Mouse (Mus musculus): ENCODE data around the gene Cxcl10. TPM values are rescaled to one million over a fixed set of nuclear protein-coding genes. Genes with fewer than 3 reads are reported as not detected.
"Not testable (repeated sequence)": the region's sequence is repeated elsewhere in the genome, so short reads cannot be mapped to it uniquely, and the experiment has no call there.

Gene Cxcl10
- polyA plus RNA-seq, 1 experiment from 2014 or later, result 1.8 TPM

- H3K4me3 ChIP-seq (replicated peaks; ENCODE audit: low read length), result no peak overlapping the region
- H3K4me2 ChIP-seq (ENCODE audit: low read depth, low read length), result no peak overlapping the region
- no peaks in the 10 kb centered on the region for H3K36me3 ChIP-seq (ENCODE audit: control insufficient read depth, insufficient read depth, low read length)
- H3K9me3 ChIP-seq (replicated peaks; ENCODE audit: control insufficient read depth, low read length), result no peaks in the 10 kb centered on the region
- no peak overlapping the region for H3K27ac ChIP-seq (ENCODE audit: low read length)
- 17% methylated on average over 4 of the region's 4 CpGs for WGBS
- H3K4me1 ChIP-seq (ENCODE audit: control insufficient read depth, insufficient read depth, low read length), result no peaks in the 10 kb centered on the region
- no peaks in the 10 kb centered on the region for H3K27me3 ChIP-seq (ENCODE audit: control insufficient read depth, insufficient read depth, low read length)
- ATAC-seq (ENCODE audit: insufficient read depth, low FRiP score), result no peak
- H3K9ac ChIP-seq (ENCODE audit: low read length), result no peak overlapping the region
Observed at GRCm38 (mm10) chr5:92363179-92363578, 14.5 kb upstream of the Cxcl10 start.

- no peak overlapping the region for H3K4me2 ChIP-seq (ENCODE audit: low read depth, low read length)
- H3K4me3 ChIP-seq (replicated peaks; ENCODE audit: low read length), result no peak overlapping the region
- 72% methylated on average over 11 of the region's 11 CpGs for WGBS
- no peak overlapping the region for H3K9ac ChIP-seq (ENCODE audit: low read length)
- no peaks in the 10 kb centered on the region for H3K9me3 ChIP-seq (replicated peaks; ENCODE audit: control insufficient read depth, low read length)
- H3K4me1 ChIP-seq (ENCODE audit: control insufficient read depth, insufficient read depth, low read length), result no peaks in the 10 kb centered on the region
- ATAC-seq (ENCODE audit: insufficient read depth, low FRiP score), result no peak
- H3K27ac ChIP-seq (ENCODE audit: low read length), result no peak overlapping the region
- H3K36me3 ChIP-seq (ENCODE audit: control insufficient read depth, insufficient read depth, low read length), result no peaks in the 10 kb centered on the region
- no peaks in the 10 kb centered on the region for H3K27me3 ChIP-seq (ENCODE audit: control insufficient read depth, insufficient read depth, low read length)
Observed at GRCm38 (mm10) chr5:92358767-92359455, 10.2 kb upstream of the Cxcl10 start.

GRCm38 (mm10) chr5:92358033-92358432, 9.3 kb upstream of the Cxcl10 start:
- H3K27ac ChIP-seq (ENCODE audit: low read length), result no peak overlapping the region
- no peaks in the 10 kb centered on the region for H3K4me1 ChIP-seq (ENCODE audit: control insufficient read depth, insufficient read depth, low read length)
- H3K36me3 ChIP-seq (ENCODE audit: control insufficient read depth, insufficient read depth, low read length), result no peaks in the 10 kb centered on the region
- H3K4me2 ChIP-seq (ENCODE audit: low read depth, low read length), result no peak overlapping the region
- no peak overlapping the region for H3K9ac ChIP-seq (ENCODE audit: low read length)
- H3K27me3 ChIP-seq (ENCODE audit: control insufficient read depth, insufficient read depth, low read length), result no peaks in the 10 kb centered on the region
- no peak; the same call in 1 of the 2 replicates for ATAC-seq (ENCODE audit: insufficient read depth, low FRiP score)
- WGBS, result 10% methylated on average over 11 of the region's 12 CpGs
- H3K4me3 ChIP-seq (replicated peaks; ENCODE audit: low read length), result no peak overlapping the region
- H3K9me3 ChIP-seq (replicated peaks; ENCODE audit: control insufficient read depth, low read length), result no peaks in the 10 kb centered on the region

GRCm38 (mm10) chr5:92353517-92353916, 4.8 kb upstream of the Cxcl10 start:
- no peaks in the 10 kb centered on the region for H3K36me3 ChIP-seq (ENCODE audit: control insufficient read depth, insufficient read depth, low read length)
- ATAC-seq (ENCODE audit: insufficient read depth, low FRiP score), result no peak
- peak overlapping the region; percentile 37 for H3K4me3 ChIP-seq (replicated peaks; ENCODE audit: low read length)
- peak overlapping the region; percentile 43 for H3K4me2 ChIP-seq (ENCODE audit: low read depth, low read length)
- no peaks in the 10 kb centered on the region for H3K9me3 ChIP-seq (replicated peaks; ENCODE audit: control insufficient read depth, low read length)
- WGBS, result 34% methylated on average over 11 of the region's 11 CpGs
- 0 out of 2 replicates have a peak overlapping the region, but pooled peaks have one; percentile 49 for H3K9ac ChIP-seq (ENCODE audit: low read length)
- H3K4me1 ChIP-seq (ENCODE audit: control insufficient read depth, insufficient read depth, low read length), result peaks cover 1% of the 10 kb centered on the region; the same call in 1 of the 2 replicates
- no peaks in the 10 kb centered on the region for H3K27me3 ChIP-seq (ENCODE audit: control insufficient read depth, insufficient read depth, low read length)
- H3K27ac ChIP-seq (ENCODE audit: low read length), result no peak overlapping the region

GRCm38 (mm10) chr5:92352716-92353115, 4.0 kb upstream of the Cxcl10 start:
- not testable (repeated sequence) for H3K9ac ChIP-seq (ENCODE audit: low read length); H3K4me2 ChIP-seq (ENCODE audit: low read depth, low read length); H3K27ac ChIP-seq (ENCODE audit: low read length); ATAC-seq (ENCODE audit: insufficient read depth, low FRiP score); H3K4me1 ChIP-seq (ENCODE audit: control insufficient read depth, insufficient read depth, low read length); H3K36me3 ChIP-seq (ENCODE audit: control insufficient read depth, insufficient read depth, low read length); H3K9me3 ChIP-seq (replicated peaks; ENCODE audit: control insufficient read depth, low read length); H3K27me3 ChIP-seq (ENCODE audit: control insufficient read depth, insufficient read depth, low read length); H3K4me3 ChIP-seq (replicated peaks; ENCODE audit: low read length)
- WGBS, result 55% methylated on average over 4 of the region's 4 CpGs

- Histone ChIP-seq H3K4me1 (ENCODE audit: control insufficient read depth, insufficient read depth, low read length) (peaks cover 7% of the 10 kb centered on the region; the same call in 1 of the 2 replicates), H3K4me3 (replicated peaks; ENCODE audit: low read length) (no peak overlapping the region), H3K27ac (ENCODE audit: low read length) (no peak overlapping the region), H3K9ac (ENCODE audit: low read length) (no peak overlapping the region), H3K4me2 (ENCODE audit: low read depth, low read length) (no peak overlapping the region), H3K27me3 (ENCODE audit: control insufficient read depth, insufficient read depth, low read length) (no peaks in the 10 kb centered on the region; the same call in 1 of the 2 replicates), H3K9me3 (replicated peaks; ENCODE audit: control insufficient read depth, low read length) (no peaks in the 10 kb centered on the region), H3K36me3 (ENCODE audit: control insufficient read depth, insufficient read depth, low read length) (no peaks in the 10 kb centered on the region)
- no peak for ATAC-seq (ENCODE audit: insufficient read depth, low FRiP score)
- 78% methylated on average over 7 of the region's 7 CpGs for WGBS
Observed at GRCm38 (mm10) chr5:92349731-92350130, 1.0 kb upstream of the Cxcl10 start.

GRCm38 (mm10) chr5:92345006-92345405, 3.7 kb downstream of the Cxcl10 start:
- no peak for ATAC-seq (ENCODE audit: insufficient read depth, low FRiP score)
- peaks cover 7% of the 10 kb centered on the region; the same call in 1 of the 2 replicates for H3K4me1 ChIP-seq (ENCODE audit: control insufficient read depth, insufficient read depth, low read length)
- no peaks in the 10 kb centered on the region for H3K36me3 ChIP-seq (ENCODE audit: control insufficient read depth, insufficient read depth, low read length)
- H3K4me2 ChIP-seq (ENCODE audit: low read depth, low read length), result no peak overlapping the region
- H3K9ac ChIP-seq (ENCODE audit: low read length), result no peak overlapping the region
- WGBS, result 84% methylated on average over 8 of the region's 8 CpGs
- H3K27me3 ChIP-seq (ENCODE audit: control insufficient read depth, insufficient read depth, low read length), result no peaks in the 10 kb centered on the region; the same call in 1 of the 2 replicates
- H3K4me3 ChIP-seq (replicated peaks; ENCODE audit: low read length), result no peak overlapping the region
- H3K9me3 ChIP-seq (replicated peaks; ENCODE audit: control insufficient read depth, low read length), result no peaks in the 10 kb centered on the region
- no peak overlapping the region for H3K27ac ChIP-seq (ENCODE audit: low read length)

- Histone ChIP-seq H3K4me3 (replicated peaks; ENCODE audit: low read length) (no peak overlapping the region), H3K9me3 (replicated peaks; ENCODE audit: control insufficient read depth, low read length) (no peaks in the 10 kb centered on the region), H3K27ac (ENCODE audit: low read length) (no peak overlapping the region), H3K4me2 (ENCODE audit: low read depth, low read length) (no peak overlapping the region), H3K4me1 (ENCODE audit: control insufficient read depth, insufficient read depth, low read length) (no peaks in the 10 kb centered on the region), H3K36me3 (ENCODE audit: control insufficient read depth, insufficient read depth, low read length) (no peaks in the 10 kb centered on the region), H3K27me3 (ENCODE audit: control insufficient read depth, insufficient read depth, low read length) (no peaks in the 10 kb centered on the region), H3K9ac (ENCODE audit: low read length) (no peak overlapping the region)
- WGBS, result 70% methylated on average over 4 of the region's 4 CpGs
- ATAC-seq (ENCODE audit: insufficient read depth, low FRiP score), result no peak
Observed at GRCm38 (mm10) chr5:92340606-92341005, 8.1 kb downstream of the Cxcl10 start.

GRCm38 (mm10) chr5:92336743-92337142, 11.9 kb downstream of the Cxcl10 start:
- Histone ChIP-seq H3K9me3 (replicated peaks; ENCODE audit: control insufficient read depth, low read length) (no peaks in the 10 kb centered on the region), H3K4me3 (replicated peaks; ENCODE audit: low read length) (no peak overlapping the region), H3K36me3 (ENCODE audit: control insufficient read depth, insufficient read depth, low read length) (no peaks in the 10 kb centered on the region), H3K9ac (ENCODE audit: low read length) (no peak overlapping the region), H3K4me2 (ENCODE audit: low read depth, low read length) (no peak overlapping the region), H3K27me3 (ENCODE audit: control insufficient read depth, insufficient read depth, low read length) (no peaks in the 10 kb centered on the region), H3K27ac (ENCODE audit: low read length) (no peak overlapping the region), H3K4me1 (ENCODE audit: control insufficient read depth, insufficient read depth, low read length) (peaks cover 4% of the 10 kb centered on the region)
- ATAC-seq (ENCODE audit: insufficient read depth, low FRiP score), result no peak
- 71% methylated on average over 3 of the region's 3 CpGs for WGBS

Data from stomach, embryonic 16.5 days (tissue).